8 mouse cellular contexts compared by ENCODE assay signal in genomic region chr11:54522529-54523430, GRCm38 (mm10). TPM values are rescaled to one million over a fixed set of nuclear protein-coding genes. Genes with fewer than 3 reads are reported as not detected.
A peak's percentile ranks its signal among the peaks of the same experiment; 100 is the strongest.
DNase-seq lines count a peak whose midpoint lies in the region; ATAC-seq and TF ChIP-seq lines count a peak whose summit lies in the region.

TSS of gene Rapgef6 (plus strand) at chr11:54522847.

- H3K9me3 ChIP-seq in E14TG2a.4 (ENCODE audit: low read length) = no peaks in the 10 kb centered on the region
- no peaks in the 10 kb centered on the region for H3K9me3 ChIP-seq in forebrain, embryonic 12.5 days
- H3K9me3 ChIP-seq in heart, postnatal 0 days (replicated peaks; ENCODE audit: control insufficient read depth, low read length) = no peaks in the 10 kb centered on the region
- no peaks in the 10 kb centered on the region for H3K9me3 ChIP-seq in liver, embryonic 16.5 days (replicated peaks; ENCODE audit: control insufficient read depth, low read length)
- H3K9me3 ChIP-seq in neural tube, embryonic 13.5 days = no peaks in the 10 kb centered on the region

- TF ChIP-seq CTCF in E14TG2a.4 (conservative IDR thresholded peaks at IDR 0.05; ENCODE audit: low read length) = no peak
- no peak for TF ChIP-seq CTCF in heart, postnatal 0 days (IDR thresholded peaks at IDR 0.05; ENCODE audit: low read depth)
- TF ChIP-seq CTCF in testis, adult 2 months (IDR thresholded peaks at IDR 0.05; ENCODE audit: control insufficient read depth, insufficient read depth, insufficient replicate concordance, low read depth, low read length) = no peak

- peak; percentile 97 for TF ChIP-seq POLR2A in testis, adult 2 months (IDR thresholded peaks at IDR 0.05; ENCODE audit: control insufficient read depth, low read depth, low read length)

- peak; percentile 99 for DNase-seq in c-Kit-positive CD71-positive TER-119-positive erythroid progenitor cells, embryonic 14.5 days (ENCODE audit: low spot score)
- peak; percentile 99 for DNase-seq in heart, postnatal 0 days (ENCODE audit: low spot score)
- DNase-seq in kidney, postnatal 4 days = peak; percentile 99

- H3K36me3 ChIP-seq in E14TG2a.4 (ENCODE audit: insufficient read depth, low read length) = no peaks in the 10 kb centered on the region
- H3K36me3 ChIP-seq in forebrain, embryonic 12.5 days (replicated peaks) = no peaks in the 10 kb centered on the region
- no peaks in the 10 kb centered on the region for H3K36me3 ChIP-seq in heart, postnatal 0 days (replicated peaks; ENCODE audit: control insufficient read depth, insufficient read depth, low read length)
- no peaks in the 10 kb centered on the region for H3K36me3 ChIP-seq in liver, embryonic 16.5 days (ENCODE audit: control insufficient read depth, insufficient read depth)
- no peaks in the 10 kb centered on the region for H3K36me3 ChIP-seq in neural tube, embryonic 13.5 days
- H3K36me3 ChIP-seq in testis, adult 2 months (ENCODE audit: control insufficient read depth, insufficient read depth, low read length) = no peaks in the 10 kb centered on the region; the same call in 1 of the 2 replicates

- H3K9ac ChIP-seq in forebrain, embryonic 12.5 days = peak within 1 kb of the TSS; percentile 91
- peak within 1 kb of the TSS; percentile 74 for H3K9ac ChIP-seq in heart, postnatal 0 days (replicated peaks; ENCODE audit: low read depth, low read length)
- H3K9ac ChIP-seq in liver, embryonic 16.5 days (ENCODE audit: low read depth, low read length) = peak within 1 kb of the TSS; percentile 99
- H3K9ac ChIP-seq in neural tube, embryonic 13.5 days = peak within 1 kb of the TSS; percentile 78

- under 1% methylated on average over 73 of the region's 73 CpGs for WGBS in forebrain, embryonic 12.5 days
- WGBS in heart, postnatal 0 days = under 1% methylated on average over 73 of the region's 73 CpGs
- under 1% methylated on average over 73 of the region's 73 CpGs for WGBS in liver, embryonic 16.5 days (ENCODE audit: insufficient replicate concordance)
- WGBS in neural tube, embryonic 13.5 days = under 1% methylated on average over 73 of the region's 73 CpGs

- peak within 1 kb of the TSS; percentile 88 for H3K27ac ChIP-seq in forebrain, embryonic 12.5 days
- peak within 1 kb of the TSS; percentile 92 for H3K27ac ChIP-seq in heart, postnatal 0 days (ENCODE audit: low read depth)
- peak within 1 kb of the TSS; percentile 99 for H3K27ac ChIP-seq in liver, embryonic 16.5 days (ENCODE audit: low read length)
- peak within 1 kb of the TSS; percentile 93 for H3K27ac ChIP-seq in neural tube, embryonic 13.5 days (replicated peaks)
- H3K27ac ChIP-seq in testis, adult 2 months (ENCODE audit: control insufficient read depth, insufficient read depth, low read depth, low read length) = peak within 1 kb of the TSS; percentile 99

- no peak; the same call in 1 of the 2 replicates for TF ChIP-seq EP300 in heart, postnatal 0 days (IDR thresholded peaks at IDR 0.05; ENCODE audit: low read depth)

- no peaks in the 10 kb centered on the region for H3K27me3 ChIP-seq in E14TG2a.4 (ENCODE audit: insufficient read depth, low read length)
- H3K27me3 ChIP-seq in forebrain, embryonic 12.5 days = no peaks in the 10 kb centered on the region
- no peaks in the 10 kb centered on the region for H3K27me3 ChIP-seq in heart, postnatal 0 days (ENCODE audit: control insufficient read depth, insufficient read depth, low read length)
- H3K27me3 ChIP-seq in liver, embryonic 16.5 days (ENCODE audit: control insufficient read depth, insufficient read depth, low read depth, low read length) = no peaks in the 10 kb centered on the region
- H3K27me3 ChIP-seq in neural tube, embryonic 13.5 days = no peaks in the 10 kb centered on the region
- H3K27me3 ChIP-seq in testis, adult 2 months (ENCODE audit: control insufficient read depth, insufficient read depth, low read length) = no peaks in the 10 kb centered on the region

- peak; percentile 97 for ATAC-seq in forebrain, embryonic 12.5 days (ENCODE audit: low FRiP score)
- ATAC-seq in heart, postnatal 0 days (ENCODE audit: insufficient read depth, low read depth) = peak; percentile 96
- ATAC-seq in liver, embryonic 16.5 days (ENCODE audit: low read depth) = peak; percentile 91
- peak; percentile 98 for ATAC-seq in neural tube, embryonic 13.5 days (ENCODE audit: low read depth)

- H3K4me1 ChIP-seq in E14TG2a.4 (replicated peaks; ENCODE audit: low read depth, low read length) = peaks cover 21% of the 10 kb centered on the region
- H3K4me1 ChIP-seq in forebrain, embryonic 12.5 days = peaks cover 23% of the 10 kb centered on the region
- H3K4me1 ChIP-seq in heart, postnatal 0 days (ENCODE audit: control insufficient read depth, insufficient read depth) = peaks cover 32% of the 10 kb centered on the region
- peaks cover 20% of the 10 kb centered on the region for H3K4me1 ChIP-seq in liver, embryonic 16.5 days (ENCODE audit: control insufficient read depth, low read depth, low read length)
- peaks cover 26% of the 10 kb centered on the region for H3K4me1 ChIP-seq in neural tube, embryonic 13.5 days (replicated peaks)
- H3K4me1 ChIP-seq in testis, adult 2 months (ENCODE audit: control insufficient read depth, insufficient read depth, low read length) = peaks cover 4% of the 10 kb centered on the region; the same call in 1 of the 2 replicates

- peak within 1 kb of the TSS; percentile 59 for H3K4me2 ChIP-seq in forebrain, embryonic 12.5 days
- peak within 1 kb of the TSS; percentile 72 for H3K4me2 ChIP-seq in heart, postnatal 0 days (ENCODE audit: low read depth, low read length)
- peak within 1 kb of the TSS; percentile 85 for H3K4me2 ChIP-seq in liver, embryonic 16.5 days (ENCODE audit: low read depth, low read length)
- H3K4me2 ChIP-seq in neural tube, embryonic 13.5 days = peak within 1 kb of the TSS; percentile 83

- H3K4me3 ChIP-seq in E14TG2a.4 (replicated peaks; ENCODE audit: low read length) = peak within 1 kb of the TSS; percentile 99
- H3K4me3 ChIP-seq in forebrain, embryonic 12.5 days (replicated peaks) = peak within 1 kb of the TSS; percentile 92
- peak within 1 kb of the TSS; percentile 75 for H3K4me3 ChIP-seq in heart, postnatal 0 days (ENCODE audit: low read depth, low read length)
- H3K4me3 ChIP-seq in liver, embryonic 16.5 days (ENCODE audit: low read depth, low read length) = peak within 1 kb of the TSS; percentile 98
- H3K4me3 ChIP-seq in neural tube, embryonic 13.5 days = peak within 1 kb of the TSS; percentile 74
- peak within 1 kb of the TSS; percentile 100 for H3K4me3 ChIP-seq in testis, adult 2 months (ENCODE audit: control insufficient read depth, low read depth, low read length)

RNA-seq across cellular contexts. Expression of gene Rapgef6, which starts in this region (rescaled TPM):
- polyA plus RNA-seq in forebrain, embryonic 12.5 days (2016; fragmentation: Nextera tagmentation; extraction: Ambion mirVana) = 29.7 and 35.4 TPM in 2 replicates
- 18.1 and 22.3 TPM in 2 replicates for total RNA-seq in heart, postnatal 0 days (2014; rRNA removed; ENCODE audit: low replicate concordance)
- polyA plus RNA-seq in heart, postnatal 0 days (2015; fragmentation: Nextera tagmentation; extraction: Ambion mirVana) = 17.0 and 17.5 TPM in 2 replicates
- polyA plus RNA-seq in liver, embryonic 16.5 days (2015; fragmentation: Nextera tagmentation; extraction: Ambion mirVana) = 18.8 and 20.1 TPM in 2 replicates
- 44.6 and 46.8 TPM in 2 replicates for polyA plus RNA-seq in neural tube, embryonic 13.5 days (2015; fragmentation: Nextera tagmentation; extraction: Ambion mirVana)
- polyA plus RNA-seq in testis, adult 2 months (2012; rRNA removed) = 11.8 and 12.7 TPM in 2 replicates

Comparison
In these comparisons a context has a peak if more than half of its experiments do, and no peak if none do; other contexts are left out.
1. Peak in every context shown above with its lines: DNase-seq, ATAC-seq, H3K4me3 ChIP-seq and H3K27ac ChIP-seq.